Mouse (Mus musculus) testis, postnatal 10 days (tissue): Measurements from ENCODE around the gene Grik5.
"Not testable (repeated sequence)": the region's sequence is repeated elsewhere in the genome, so short reads cannot be mapped to it uniquely, and the experiment has no call there.

Experiments used
- DNase-seq: peaks from one replicate; pipeline ENCODE4 v3.0.0; 2021; ENCODE audit warnings: low spot score

Gene Grik5

GRCm38 (mm10) chr7:25079496-25080026, 7.4 kb upstream of the Grik5 start:
- no peak for DNase-seq

GRCm38 (mm10) chr7:25077414-25077755, 5.2 kb upstream of the Grik5 start:
- no peak for DNase-seq

GRCm38 (mm10) chr7:25076663-25077413, 4.7 kb upstream of the Grik5 start:
- peak; percentile 95 for DNase-seq

GRCm38 (mm10) chr7:25076296-25076662, 4.1 kb upstream of the Grik5 start:
- DNase-seq = no peak

DNA sequence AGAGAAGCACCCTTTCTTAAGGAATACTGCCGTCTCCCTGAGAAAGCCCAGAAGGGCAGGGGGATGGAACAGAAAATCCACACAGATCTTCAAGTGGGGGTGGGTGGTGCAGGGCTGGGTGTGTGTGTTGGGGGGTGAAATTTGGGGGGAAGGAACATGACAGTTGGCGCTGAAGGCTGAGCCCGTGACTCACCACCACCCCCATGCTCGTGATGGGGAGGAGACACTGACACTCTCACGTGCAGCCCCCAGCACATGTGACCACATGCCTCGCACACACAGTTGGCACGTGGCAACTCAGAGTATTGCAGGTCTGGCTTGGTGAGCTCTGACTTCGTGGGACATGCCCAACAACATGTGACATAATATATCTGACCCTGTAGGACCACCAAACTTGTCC, 1.8 kb upstream of the Grik5 start:
- no peak for DNase-seq

DNA sequence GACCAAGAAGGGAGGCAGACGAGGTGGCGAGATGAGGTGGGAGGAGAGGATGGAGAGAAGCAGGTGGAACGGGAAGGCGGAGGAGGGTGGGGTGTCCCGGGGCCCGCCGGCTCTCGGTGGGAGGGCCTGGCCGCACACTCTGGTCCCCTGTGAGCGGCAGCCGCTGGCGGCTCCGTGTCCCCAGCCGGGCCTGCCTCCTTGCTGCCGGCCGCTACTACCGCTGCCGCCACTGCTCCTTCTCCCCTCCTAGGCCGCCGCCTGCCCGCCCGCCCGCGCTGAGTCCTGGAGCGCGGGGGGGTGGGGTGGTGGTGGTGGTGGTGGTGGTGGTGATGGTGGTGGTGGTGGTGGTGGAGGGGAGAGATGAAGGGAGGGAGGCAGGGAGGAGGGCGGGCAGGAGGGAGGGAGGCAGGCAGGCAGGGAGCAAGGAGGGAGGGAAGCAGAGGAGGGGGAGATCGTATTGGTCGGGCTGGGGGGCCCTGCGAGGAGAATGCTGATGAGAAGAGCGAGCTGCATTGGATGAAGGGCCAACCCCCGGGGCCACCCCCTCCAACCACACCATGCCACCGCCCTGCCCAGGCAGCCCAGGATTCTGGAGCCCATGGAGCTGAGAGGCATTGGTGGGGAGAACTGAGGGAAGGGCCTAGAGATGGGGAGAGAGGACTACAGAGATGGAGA, 707 bp upstream of the Grik5 start:
- DNase-seq = peak; percentile 67

DNA sequence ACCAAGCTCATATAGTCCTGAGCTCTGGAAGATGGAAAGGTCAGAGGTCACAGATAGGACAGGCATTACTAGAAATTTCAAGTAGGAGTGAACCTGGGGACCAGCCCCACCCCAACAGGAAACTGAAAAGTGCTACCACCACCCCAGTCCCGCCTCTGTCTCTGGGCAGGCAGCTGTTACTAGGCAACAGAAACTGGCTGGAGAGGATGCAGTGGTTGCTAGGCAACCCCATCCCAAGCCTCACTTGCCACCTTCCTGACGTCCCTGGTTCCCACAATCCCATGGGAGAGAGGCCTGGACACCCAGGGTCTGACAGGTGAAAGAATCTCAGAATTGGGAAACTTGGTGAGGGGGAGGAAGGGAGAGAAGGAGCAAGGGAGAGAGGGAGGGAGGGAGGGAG, 3.4 kb downstream of the Grik5 start:
- DNase-seq = no peak

GRCm38 (mm10) chr7:25067909-25068656, 4.1 kb downstream of the Grik5 start:
- DNase-seq = no peak

DNA sequence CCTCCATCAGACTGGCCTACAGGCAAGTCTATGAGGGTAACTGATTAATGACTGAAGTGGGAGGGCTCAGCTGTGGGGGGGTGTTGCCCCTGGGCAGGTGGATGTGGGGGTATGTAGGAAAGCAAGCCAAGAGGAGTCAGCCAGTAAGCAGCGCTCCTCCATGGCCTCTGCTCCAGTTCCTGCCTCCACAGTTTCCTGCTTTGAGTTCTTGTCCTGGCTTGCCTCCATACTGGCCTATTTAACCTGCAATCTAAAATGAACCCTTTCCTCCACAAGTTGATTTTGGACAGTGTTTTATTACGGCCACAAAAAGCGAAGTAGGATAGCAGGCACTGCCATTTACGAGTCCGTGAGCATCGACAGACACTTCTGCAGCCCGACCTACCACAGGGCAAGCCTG, 4.8 kb downstream of the Grik5 start:
- no peak for DNase-seq

GRCm38 (mm10) chr7:25063900-25064299, 8.2 kb downstream of the Grik5 start:
- DNase-seq = no peak

- no peak for DNase-seq
These were observed 8.8 kb downstream of the Grik5 start for GRCm38 (mm10) chr7:25063346-25063745.

DNA sequence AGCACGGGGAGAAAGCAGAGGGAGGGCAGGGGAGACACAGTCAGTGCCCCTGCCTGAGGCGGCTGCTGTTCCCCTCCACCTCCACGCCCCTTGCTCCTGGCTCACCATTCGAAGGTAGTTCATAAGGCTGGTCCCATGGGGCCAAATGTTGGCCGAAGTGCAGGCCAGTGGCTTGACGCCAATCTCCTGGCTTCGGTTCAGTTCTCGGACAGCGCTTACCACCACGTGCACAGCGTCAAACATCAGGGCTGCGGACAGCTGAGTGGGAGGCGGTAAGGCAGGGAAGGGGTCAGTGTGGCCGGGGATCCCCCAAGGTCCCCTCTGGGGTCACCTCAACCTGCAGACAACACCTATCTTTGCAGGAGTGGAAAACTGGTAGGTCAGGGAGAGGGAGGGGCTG, 13.3 kb downstream of the Grik5 start:
- no peak for DNase-seq

GRCm38 (mm10) chr7:25058394-25058793, 13.8 kb downstream of the Grik5 start:
- DNase-seq = no peak

DNA sequence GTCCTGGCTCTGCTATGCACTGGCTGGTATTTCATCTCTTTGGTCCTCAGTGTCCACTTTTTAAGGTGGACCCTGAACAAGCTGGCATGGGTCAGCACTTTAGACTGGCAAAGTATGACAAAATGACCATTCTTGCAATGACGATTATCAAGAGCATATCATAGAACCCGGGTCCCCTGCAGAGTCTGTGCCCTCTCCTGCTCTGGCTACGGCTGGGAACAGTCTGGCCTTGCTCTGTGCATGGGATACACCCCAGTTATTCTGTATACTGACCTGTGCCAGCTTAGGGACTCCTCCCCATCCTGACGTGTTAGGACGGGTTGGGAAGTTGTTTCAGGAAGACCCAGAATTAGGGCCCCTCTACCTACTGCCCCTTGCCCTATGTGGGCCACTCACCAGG, 14.3 kb downstream of the Grik5 start:
- no peak for DNase-seq

DNA sequence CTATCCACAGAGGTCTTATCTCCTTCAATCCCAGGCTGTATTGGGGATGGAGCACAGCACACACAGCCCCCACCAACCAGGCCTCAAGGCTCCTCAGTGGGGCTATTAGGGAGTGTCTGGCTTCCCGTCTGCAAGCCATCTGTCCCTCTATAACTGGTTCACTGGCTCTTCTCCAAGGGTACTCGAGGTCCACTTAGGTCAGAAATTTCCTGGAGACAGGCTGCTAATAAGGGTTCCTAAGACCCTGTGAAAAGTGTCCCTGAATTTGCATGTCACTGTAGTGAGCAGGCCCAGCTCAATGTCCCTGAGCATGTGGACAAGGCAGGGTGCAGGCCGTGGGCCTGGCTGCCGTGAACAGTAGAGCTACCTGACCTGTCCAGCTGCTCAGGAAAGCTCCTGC, 15.2 kb downstream of the Grik5 start:
- DNase-seq = no peak

DNA sequence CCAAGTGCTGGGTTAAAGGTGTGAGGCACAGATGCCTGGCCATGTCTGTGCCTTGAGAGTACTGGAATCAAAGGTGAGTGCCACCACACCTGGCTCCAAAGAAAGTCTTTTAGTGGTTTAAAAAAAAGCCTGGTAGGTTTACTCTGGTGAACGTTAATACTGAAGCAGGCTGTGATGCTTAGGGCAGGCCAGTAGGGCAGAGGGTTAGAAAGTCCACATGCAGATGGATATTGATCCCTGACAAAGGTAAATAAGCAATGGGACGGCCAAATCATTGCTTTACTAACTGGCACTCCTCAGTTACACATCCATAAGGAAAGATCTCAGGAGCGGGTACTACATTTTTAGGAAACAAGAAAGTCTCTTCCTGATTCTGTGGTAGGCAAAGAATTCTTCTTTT, 19.6 kb downstream of the Grik5 start:
- DNase-seq = no peak

GRCm38 (mm10) chr7:25049295-25049930, 22.7 kb downstream of the Grik5 start:
- no peak for DNase-seq

GRCm38 (mm10) chr7:25047363-25047762, 24.8 kb downstream of the Grik5 start:
- DNase-seq = no peak

DNA sequence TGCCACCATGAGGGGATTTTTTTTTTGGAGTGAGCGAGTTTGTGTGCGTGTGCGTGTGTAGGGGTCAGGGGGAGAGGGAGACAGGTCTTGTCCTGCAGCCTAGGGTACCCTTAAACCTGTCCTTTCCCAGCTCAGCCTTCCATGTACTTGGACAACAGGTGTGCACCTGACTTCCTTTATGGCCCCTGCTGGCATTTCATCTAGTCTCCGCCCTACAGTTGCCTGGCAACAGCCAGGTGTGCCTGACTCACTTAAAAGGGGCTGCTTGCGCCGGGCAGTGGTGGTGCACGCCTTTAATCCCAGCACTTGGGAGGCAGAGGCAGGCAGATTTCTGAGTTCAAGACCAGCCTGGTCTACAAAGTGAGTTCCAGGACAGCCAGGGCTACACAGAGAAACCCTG, 27.5 kb downstream of the Grik5 start:
- not testable (repeated sequence) for DNase-seq

DNA sequence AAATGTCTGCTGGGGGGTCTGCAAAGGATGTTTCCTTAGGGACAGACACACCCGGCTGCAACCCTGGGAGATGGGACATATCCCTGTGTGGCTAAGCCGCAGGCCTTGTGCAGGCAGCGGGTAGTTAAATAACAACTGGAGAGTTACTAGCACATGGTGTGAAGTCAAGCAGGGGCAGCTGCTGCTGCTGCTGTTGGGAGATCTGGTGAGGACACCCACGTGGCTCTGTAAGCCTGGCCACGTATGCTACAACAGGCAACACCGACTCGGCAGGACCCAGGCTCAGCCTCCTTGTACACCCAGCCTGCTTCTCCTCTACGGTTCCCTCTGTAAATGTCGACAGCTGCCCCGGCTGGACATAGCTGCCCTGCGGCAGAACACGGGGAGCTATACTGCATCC, 30.2 kb downstream of the Grik5 start:
- no peak for DNase-seq

DNA sequence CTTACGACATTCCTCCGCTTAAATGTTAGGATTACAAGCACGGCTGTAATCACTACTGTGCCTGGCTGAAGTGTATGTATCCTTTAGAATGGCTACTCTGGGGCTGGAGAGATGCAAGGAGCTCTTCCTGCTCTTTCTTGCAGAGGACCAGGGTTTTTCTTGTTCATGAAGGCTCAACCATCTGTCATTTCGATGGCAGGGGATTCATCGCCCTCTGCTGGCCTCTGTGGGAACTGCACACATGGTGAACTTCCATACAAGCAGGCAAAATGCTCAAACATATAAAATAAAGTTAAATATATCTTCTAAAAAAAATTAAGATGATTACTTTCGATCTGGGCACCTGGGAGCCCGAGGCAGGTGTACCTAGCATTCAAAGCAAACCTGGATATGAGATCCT, 36.2 kb downstream of the Grik5 start:
- peak; percentile 86 for DNase-seq

GRCm38 (mm10) chr7:25034796-25035195, 37.4 kb downstream of the Grik5 start:
- DNase-seq = no peak

- no peak for DNase-seq
These were observed 40.6 kb downstream of the Grik5 start for GRCm38 (mm10) chr7:25031528-25031927.
